Mouse (Mus musculus) embryonic fibroblast, embryonic 13.5 days (primary cell): ENCODE results near the gene Optn.

Source experiments
- CTCF ChIP-seq: IDR thresholded peaks from 2 replicates; pipeline ENCODE4 v1.5.1; 2011; ENCODE audit warnings: mild to moderate bottlenecking, control low read depth, low read length, moderate library complexity, borderline replicate concordance; ENCODE audit not compliant: insufficient read depth
- POLR2A ChIP-seq: IDR thresholded peaks from 2 replicates; pipeline ENCODE4 v1.6.1; 2011; ENCODE audit warnings: low read depth, mild to moderate bottlenecking, control low read depth, low read length, moderate library complexity

DNA sequence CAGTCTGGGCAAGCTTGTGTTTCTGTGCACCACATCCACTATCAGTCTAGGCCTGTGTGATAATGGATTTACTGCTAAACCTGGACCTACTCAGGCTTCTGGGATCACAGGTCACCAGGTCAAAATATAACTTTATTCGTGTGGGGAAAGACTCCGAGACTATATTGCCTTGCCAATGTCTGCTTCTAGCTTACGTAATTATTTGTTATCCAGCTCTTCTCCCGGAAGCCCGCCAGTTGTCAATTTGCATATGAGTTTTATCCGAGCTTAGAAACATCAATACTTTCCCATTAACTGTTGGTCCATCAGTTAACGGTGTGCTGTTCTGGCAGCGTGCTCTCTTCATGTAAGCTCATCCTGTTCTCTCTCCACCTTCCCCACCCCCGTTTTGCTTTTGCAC lies 28.6 kb downstream of the Optn start:
- TF ChIP-seq CTCF (no peak), POLR2A (no peak)
